Mouse (Mus musculus) erythroid progenitor cell, adult 5-6 weeks (primary cell): ENCODE measurements at regions not wholly inside any gene's neighbourhood (a gene's known extent, or its start where the extent isn't known, plus 50 kb on each side); places are given as distances from the start of the nearest gene placed in this dataset.
"Not testable (repeated sequence)": the region's sequence is repeated elsewhere in the genome, so short reads cannot be mapped to it uniquely, and the experiment has no call there.

Experiments used
- ATAC-seq: replicated peaks from 2 replicates; pipeline ENCODE4 v1.8.0; 2016; ENCODE audit warnings: moderate number of reproducible peaks, mild to moderate bottlenecking, moderate TSS enrichment, inconsistent platforms; ENCODE audit not compliant: poor library complexity, low FRiP score, severe bottlenecking

- no peak for ATAC-seq
Observed at GRCm38 (mm10) chr2:53276435-53276834, 84.9 kb downstream of the Arl6ip6 start.

GRCm38 (mm10) chr2:53301712-53302423 lies 110.3 kb downstream of the Arl6ip6 start:
- no peak for ATAC-seq

GRCm38 (mm10) chr2:53330680-53331079 lies 139.2 kb downstream of the Arl6ip6 start:
- ATAC-seq: no peak

DNA sequence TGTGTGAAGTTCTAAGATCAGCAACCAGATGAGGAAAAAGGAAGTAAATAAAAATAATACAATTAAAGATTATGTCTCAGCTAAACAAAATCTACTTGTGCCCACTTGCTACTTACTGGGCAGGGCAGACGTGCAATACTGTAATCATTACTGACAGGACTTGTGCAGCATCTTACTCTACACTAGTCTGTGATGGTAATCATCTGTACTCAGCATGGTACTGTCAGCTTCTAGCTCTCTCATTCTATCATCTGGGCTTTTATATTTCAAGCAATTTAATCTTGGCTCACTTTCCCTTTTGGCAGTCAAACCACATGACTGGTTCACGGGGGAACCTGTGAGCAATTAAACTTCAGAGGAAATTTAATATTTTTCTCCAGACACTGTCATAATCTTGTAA lies 167.5 kb downstream of the Arl6ip6 start:
- ATAC-seq: no peak

DNA sequence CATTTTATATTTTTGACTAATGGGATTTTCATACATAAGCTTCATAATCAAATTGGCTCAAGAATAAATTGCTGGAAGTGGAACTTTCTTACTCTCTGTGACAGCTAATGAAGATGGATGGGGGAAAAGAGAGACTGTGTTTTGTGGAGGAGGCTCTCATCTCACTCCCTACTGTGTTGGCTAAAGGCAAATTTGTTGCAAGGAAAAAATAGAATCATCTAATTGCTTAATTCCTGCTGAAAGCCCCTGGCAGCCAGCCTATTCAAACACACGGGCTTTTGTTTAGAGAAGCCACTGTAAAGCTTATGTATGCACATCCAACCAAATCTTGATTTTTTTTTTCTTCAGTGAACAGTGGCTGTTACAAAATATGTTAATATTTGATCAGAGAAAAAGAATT lies 190.8 kb downstream of the Arl6ip6 start:
- no peak for ATAC-seq

GRCm38 (mm10) chr2:53384545-53385176 lies 193.1 kb downstream of the Arl6ip6 start:
- no peak for ATAC-seq

DNA sequence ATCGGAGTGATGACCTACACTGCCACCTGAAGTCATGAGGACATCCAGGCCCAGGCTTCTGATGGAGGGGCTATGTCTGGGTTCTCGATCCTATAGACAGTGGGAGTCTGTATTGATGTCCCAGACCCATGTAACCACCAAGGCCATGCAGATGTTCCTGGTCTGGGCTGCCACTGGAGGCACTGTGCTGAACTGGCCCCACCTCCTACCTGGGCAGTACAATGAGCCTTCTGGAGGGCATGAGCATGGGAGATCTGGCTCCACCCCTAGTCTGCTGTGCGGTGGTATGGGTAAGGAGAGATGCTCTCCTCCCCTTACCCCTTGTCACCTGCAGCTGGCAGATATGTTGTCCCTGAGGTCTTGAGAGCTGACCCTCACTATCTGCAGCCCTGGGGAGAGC lies 197.1 kb downstream of the Arl6ip6 start:
- ATAC-seq: no peak

- ATAC-seq: no peak
Observed at GRCm38 (mm10) chr2:53414471-53414870, 222.9 kb downstream of the Arl6ip6 start.

- ATAC-seq: no peak
Observed at GRCm38 (mm10) chr2:53437046-53437815, 245.7 kb downstream of the Arl6ip6 start.

DNA sequence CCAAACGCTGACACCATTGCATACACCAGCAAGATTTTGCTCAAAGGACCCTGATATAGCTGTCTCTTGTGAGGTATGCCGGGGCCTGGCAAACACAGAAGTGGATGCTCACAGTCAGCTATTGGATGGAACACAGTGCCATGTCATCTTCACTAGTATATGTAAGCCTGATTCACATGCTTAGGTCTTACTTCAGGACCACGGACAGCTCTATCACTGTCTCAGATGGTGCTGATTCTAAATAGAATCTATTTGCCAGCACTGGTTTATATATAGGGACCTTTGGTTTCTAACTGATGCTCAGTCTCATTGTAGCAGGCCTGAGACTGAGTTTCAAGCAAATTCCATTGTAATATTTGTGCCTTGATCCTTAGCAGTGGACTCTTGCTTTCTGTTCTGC lies 248.8 kb downstream of the Arl6ip6 start:
- ATAC-seq: not testable (repeated sequence)

- ATAC-seq: no peak
Observed at GRCm38 (mm10) chr2:53460265-53460664, 268.7 kb downstream of the Arl6ip6 start.

GRCm38 (mm10) chr2:53474455-53474854 lies 282.9 kb downstream of the Arl6ip6 start:
- ATAC-seq: no peak

- not testable (repeated sequence) for ATAC-seq
Observed at GRCm38 (mm10) chr2:53479051-53479450, 287.5 kb downstream of the Arl6ip6 start.

- no peak for ATAC-seq
Observed at GRCm38 (mm10) chr2:53488301-53488700, 296.8 kb downstream of the Arl6ip6 start.

DNA sequence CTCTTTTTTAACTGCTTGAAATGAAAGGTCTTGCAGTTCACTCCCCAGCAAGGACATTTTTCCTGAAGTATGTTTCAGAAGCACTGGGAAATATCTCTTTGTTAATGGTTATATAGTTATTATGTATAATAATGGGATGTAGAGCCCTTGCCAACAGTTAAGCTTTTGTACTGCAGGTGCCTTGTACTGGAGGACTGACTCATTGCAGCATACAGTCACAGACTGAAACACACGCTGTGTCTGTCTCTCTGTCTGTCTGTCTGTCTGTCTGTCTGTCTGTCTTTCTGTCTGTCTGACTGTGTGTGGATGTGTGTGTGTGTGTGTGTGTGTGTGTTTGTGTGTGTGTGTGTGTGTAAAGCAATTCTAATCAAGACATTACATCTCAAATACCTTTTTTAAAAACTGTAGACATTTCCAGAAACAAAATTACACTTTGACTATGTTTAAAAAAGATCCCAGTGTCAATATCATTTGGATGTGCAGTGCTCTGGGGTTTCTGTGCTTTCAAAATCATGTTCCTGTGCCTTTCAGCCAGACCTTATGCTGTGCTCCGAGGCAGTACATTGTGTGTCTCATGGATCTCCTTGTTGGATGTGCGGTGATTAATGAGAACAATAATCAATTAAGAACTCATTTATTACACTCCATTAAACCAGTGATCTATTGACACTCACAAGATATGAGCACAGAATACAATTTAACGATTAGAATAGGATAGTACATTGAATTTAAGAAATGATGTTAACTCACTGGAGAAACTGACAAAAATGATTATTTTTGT lies 299.5 kb downstream of the Arl6ip6 start:
- no peak for ATAC-seq

- no peak for ATAC-seq
Observed at GRCm38 (mm10) chr2:53492788-53493187, 301.3 kb downstream of the Arl6ip6 start.

DNA sequence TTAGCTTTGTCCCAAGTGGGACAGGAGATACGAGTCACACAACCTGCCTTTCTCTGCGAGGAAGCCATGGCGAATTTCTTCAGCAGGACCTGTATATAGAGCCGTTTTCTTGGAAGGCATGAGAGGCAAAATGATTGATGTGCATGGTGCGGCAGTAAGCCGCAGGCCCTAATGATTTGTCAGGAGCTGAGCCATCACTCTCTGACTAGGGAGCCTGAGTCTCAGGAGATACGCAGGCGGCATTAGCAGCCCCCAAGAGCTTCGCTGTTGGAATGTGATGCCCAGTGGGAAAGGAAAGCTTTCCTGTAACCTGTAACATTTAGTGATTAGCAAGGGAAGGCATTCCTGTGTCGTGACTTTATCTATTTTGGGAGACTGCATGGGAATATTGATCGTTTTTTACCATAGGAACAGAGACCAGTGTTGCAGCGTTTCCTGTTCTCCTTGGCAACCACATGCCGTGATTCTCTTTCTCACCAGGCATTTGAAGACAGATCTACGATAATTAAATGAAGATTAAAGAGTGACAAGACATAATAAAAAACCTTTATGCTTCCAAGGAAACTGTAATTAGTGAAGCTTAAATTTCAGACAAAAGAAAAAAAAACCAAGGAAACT lies 310.2 kb downstream of the Arl6ip6 start:
- no peak for ATAC-seq

- ATAC-seq: no peak
Observed at GRCm38 (mm10) chr2:53502275-53502667, 310.7 kb downstream of the Arl6ip6 start.

- no peak for ATAC-seq
Observed at GRCm38 (mm10) chr2:53542097-53542496, 350.6 kb downstream of the Arl6ip6 start.

DNA sequence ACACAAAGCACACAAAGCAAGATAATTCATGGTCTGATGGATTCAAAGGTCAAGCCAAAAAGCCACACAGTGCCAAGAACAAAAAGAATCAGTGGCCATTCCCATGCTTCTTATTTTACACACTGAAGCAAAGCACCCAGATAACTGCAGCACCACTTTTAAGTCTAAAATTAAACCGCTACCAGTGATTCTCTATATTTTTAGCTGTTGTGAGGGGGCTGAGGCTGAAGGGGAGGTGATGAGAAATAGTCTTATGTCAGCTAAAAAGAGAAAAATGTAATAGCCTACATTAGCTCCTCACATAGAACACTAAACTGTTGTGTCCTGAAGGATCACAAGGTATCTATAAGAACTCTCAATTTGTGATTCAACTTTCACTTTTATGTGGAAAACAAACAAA lies 382.5 kb downstream of the Arl6ip6 start:
- no peak for ATAC-seq
